Mouse (Mus musculus) liver, adult 2 months (tissue): ENCODE data around the gene Dld. TPM values are rescaled to one million over a fixed set of nuclear protein-coding genes. Genes with fewer than 3 reads are reported as not detected.
A peak's percentile ranks its signal among the peaks of the same experiment; 100 is the strongest.

Experiments
- DNase-seq: peaks from one replicate; pipeline ENCODE4 v3.0.0-alpha.2; 2011; ENCODE audit warnings: low read depth, low spot score; ENCODE audit errors: extremely low read depth
- H3K27ac ChIP-seq: fragments of 200-500 bp; replicated peaks from 2 replicates; pipeline ENCODE4 v1.5.1; 2012; ENCODE audit warnings: low read depth, mild to moderate bottlenecking, control low read depth, inconsistent platforms, low read length; ENCODE audit not compliant: insufficient read depth
- H3K27me3 ChIP-seq: fragments of 200-500 bp; 2 replicates; pipeline ENCODE4 v1.6.1; 2012; ENCODE audit warnings: mild to moderate bottlenecking, moderate library complexity, low read length, inconsistent platforms; ENCODE audit not compliant: control insufficient read depth, insufficient read depth
- H3K36me3 ChIP-seq: fragments of 200-500 bp; 2 replicates; pipeline ENCODE4 v1.6.1; 2012; ENCODE audit warnings: low read length, inconsistent platforms; ENCODE audit not compliant: control insufficient read depth, insufficient read depth
- H3K4me1 ChIP-seq: fragments of 200-500 bp; 2 replicates; pipeline ENCODE4 v1.6.1; 2011; ENCODE audit warnings: low read length; ENCODE audit not compliant: control insufficient read depth, insufficient read depth
- H3K4me3 ChIP-seq: fragments of 200-500 bp; 2 replicates; pipeline ENCODE4 v1.5.1; 2011; ENCODE audit warnings: low read depth, mild to moderate bottlenecking, control low read depth, low read length, moderate library complexity; ENCODE audit not compliant: insufficient read depth
- H3K79me2 ChIP-seq: fragments of 200-500 bp; 2 replicates; pipeline ENCODE4 v1.6.1; 2012; ENCODE audit warnings: inconsistent platforms, mild to moderate bottlenecking, low read length, moderate library complexity; ENCODE audit not compliant: control insufficient read depth, insufficient read depth
- H3K9ac ChIP-seq: fragments of 200-500 bp; 2 replicates; pipeline ENCODE4 v1.6.1; 2012; ENCODE audit warnings: low read depth, mild to moderate bottlenecking, control low read depth, inconsistent platforms, low read length
- CTCF ChIP-seq: fragments of 200-500 bp; IDR thresholded peaks from 2 replicates; pipeline ENCODE4 v1.5.1; 2011; ENCODE audit warnings: low read depth, low read length, control low read depth
- POLR2A ChIP-seq: fragments of 200-500 bp; IDR thresholded peaks from 2 replicates; pipeline ENCODE4 v1.6.1; 2011; ENCODE audit warnings: low read length, control low read depth; ENCODE audit not compliant: insufficient read depth; ENCODE audit errors: extremely low read depth
- WGBS: fragments of 180-500 bp; shearing (Covaris S2); methylation state at CpG from one replicate; pipeline ENCODE4 v1.1.7; 2018; 5-methylcytosine and 5-hydroxymethylcytosine counted together
- polyA plus RNA-seq: library from polyadenylated mRNA; depleted of rRNA; stranded (reverse); fragments of >200 nt; gene quantifications from 2 replicates; pipeline ENCODE4 v1.2.3, GENCODE M21; 2012
- total RNA-seq: library from RNA; depleted of rRNA; stranded (reverse); fragments of >200 nt; gene quantifications from 2 replicates; pipeline ENCODE4 v1.2.3, GENCODE M21; 2014

Dld gene
- total and polyA plus RNA-seq, 2 experiments, result 17.4 to 117 TPM

DNA sequence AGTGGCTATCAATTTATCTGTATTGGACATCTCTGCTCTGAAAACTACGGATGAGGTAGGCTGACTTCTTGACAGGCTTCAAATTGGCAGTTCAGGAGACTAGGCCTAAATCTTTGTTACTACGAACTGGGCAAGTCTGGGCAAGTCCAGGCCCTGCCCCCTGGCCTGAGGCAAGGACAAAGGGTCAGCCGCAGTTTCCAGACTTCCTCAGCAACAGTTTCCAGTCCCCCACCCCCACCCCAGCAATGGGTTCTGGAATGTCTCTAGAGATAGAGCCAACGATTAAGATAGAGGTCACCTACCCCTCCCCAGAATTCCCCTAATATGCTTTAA lies 24.0 kb upstream of the Dld start:
- Histone ChIP-seq H3K4me1 (no peaks in the 10 kb centered on the region), H3K79me2 (no peaks in the 10 kb centered on the region), H3K36me3 (no peaks in the 10 kb centered on the region), H3K4me3 (no peak overlapping the region), H3K27me3 (no peaks in the 10 kb centered on the region; the same call in 1 of the 2 replicates), H3K9ac (no peak overlapping the region), H3K27ac (no peak overlapping the region)
- WGBS, result 70% methylated on average over 4 of the region's 4 CpGs
- no peak for DNase-seq
- no peak for TF ChIP-seq CTCF
- TF ChIP-seq POLR2A, result no peak

- no peaks in the 10 kb centered on the region for H3K36me3 ChIP-seq
- no peak overlapping the region for H3K9ac ChIP-seq
- TF ChIP-seq POLR2A (no peak), CTCF (peak; percentile 83)
- no peaks in the 10 kb centered on the region; the same call in 1 of the 2 replicates for H3K27me3 ChIP-seq
- no peaks in the 10 kb centered on the region for H3K79me2 ChIP-seq
- 36% methylated on average over 9 of the region's 9 CpGs for WGBS
- no peaks in the 10 kb centered on the region for H3K4me1 ChIP-seq
- DNase-seq, result peak; percentile 66
- H3K27ac ChIP-seq, result no peak overlapping the region
- H3K4me3 ChIP-seq, result no peak overlapping the region
These were observed 23.5 kb upstream of the Dld start for GRCm38 (mm10) chr12:31374603-31375282.

GRCm38 (mm10) chr12:31369656-31370055 lies 18.4 kb upstream of the Dld start:
- TF ChIP-seq CTCF (no peak), POLR2A (no peak)
- H3K4me3 ChIP-seq, result no peak overlapping the region
- H3K36me3 ChIP-seq, result no peaks in the 10 kb centered on the region
- no peak overlapping the region for H3K27ac ChIP-seq
- no peak for DNase-seq
- H3K27me3 ChIP-seq, result no peaks in the 10 kb centered on the region
- no peaks in the 10 kb centered on the region for H3K79me2 ChIP-seq
- 81% methylated on average over 7 of the region's 7 CpGs for WGBS
- H3K9ac ChIP-seq, result no peak overlapping the region
- H3K4me1 ChIP-seq, result no peaks in the 10 kb centered on the region

DNA sequence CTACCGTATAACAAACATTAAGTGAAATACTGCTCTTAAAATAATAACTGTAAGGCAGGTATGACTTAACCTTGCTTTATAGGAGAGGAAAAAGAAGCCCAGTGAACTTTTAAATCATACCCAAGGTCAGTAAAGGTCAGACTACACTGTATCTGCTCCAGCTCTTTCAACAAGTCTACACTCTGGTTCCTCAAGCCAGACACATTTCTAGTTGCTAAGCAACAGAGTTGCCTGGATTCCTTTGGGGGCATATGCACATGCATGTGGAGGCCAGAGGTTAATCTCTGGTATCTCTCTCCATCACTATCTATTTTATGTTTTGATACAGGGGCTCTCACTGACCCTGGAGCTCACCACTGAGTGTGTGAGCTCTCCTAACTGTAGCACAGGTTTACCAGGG lies 17.9 kb upstream of the Dld start:
- Histone ChIP-seq H3K36me3 (no peaks in the 10 kb centered on the region), H3K27me3 (no peaks in the 10 kb centered on the region), H3K4me1 (no peaks in the 10 kb centered on the region), H3K79me2 (no peaks in the 10 kb centered on the region), H3K4me3 (no peak overlapping the region), H3K9ac (no peak overlapping the region), H3K27ac (no peak overlapping the region)
- no peak for DNase-seq
- TF ChIP-seq POLR2A (no peak), CTCF (no peak)
- WGBS, result 96% methylated on average over 1 of the region's 1 CpGs

DNA sequence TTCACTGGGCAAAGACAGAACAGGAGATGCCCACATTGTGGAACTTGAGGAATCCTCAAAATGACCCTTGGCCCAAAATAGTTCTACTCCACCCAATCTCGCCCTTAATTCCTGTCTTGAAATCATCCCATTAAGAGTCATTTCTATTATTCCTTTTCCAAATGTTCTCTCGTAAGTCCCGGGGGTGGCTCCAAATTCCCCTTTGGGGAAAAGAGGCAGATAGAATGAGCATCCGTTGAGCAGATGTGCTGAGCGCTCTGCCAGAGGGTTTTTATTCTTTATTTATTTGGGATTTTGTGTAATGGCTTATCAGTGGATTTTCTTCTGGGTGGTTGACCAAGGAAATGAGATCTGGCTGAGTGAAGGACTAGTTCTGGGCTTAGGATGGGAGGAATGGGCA lies 16.5 kb upstream of the Dld start:
- Histone ChIP-seq H3K4me1 (no peaks in the 10 kb centered on the region), H3K27me3 (no peaks in the 10 kb centered on the region), H3K36me3 (no peaks in the 10 kb centered on the region), H3K9ac (no peak overlapping the region), H3K4me3 (no peak overlapping the region), H3K79me2 (no peaks in the 10 kb centered on the region), H3K27ac (no peak overlapping the region)
- 90% methylated on average over 5 of the region's 5 CpGs for WGBS
- TF ChIP-seq POLR2A, result no peak
- TF ChIP-seq CTCF, result no peak
- DNase-seq, result no peak

DNA sequence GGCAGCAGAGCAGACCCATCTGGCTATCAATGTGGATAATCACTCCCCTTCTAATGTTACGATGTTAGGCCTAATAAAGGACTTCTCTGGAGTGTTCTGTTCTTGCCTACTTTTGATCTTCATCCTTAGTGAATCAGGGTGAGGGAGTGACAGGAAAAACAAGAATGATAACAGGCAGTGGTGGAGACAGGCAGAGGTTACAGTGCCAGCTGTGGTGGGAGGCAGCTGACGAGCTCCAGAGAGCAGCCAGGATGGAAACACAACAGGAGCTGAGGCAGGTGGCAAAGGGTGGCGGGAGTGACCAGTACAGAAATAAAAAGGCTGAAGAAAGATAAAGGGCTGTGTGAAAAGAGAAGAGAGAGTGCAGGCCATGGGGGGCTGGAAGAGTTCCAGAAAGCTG lies 15.2 kb upstream of the Dld start:
- 80% methylated on average over 3 of the region's 3 CpGs for WGBS

More for the DNA sequence above, 15.2 kb upstream of the Dld start:
- Histone ChIP-seq H3K4me1 (no peaks in the 10 kb centered on the region), H3K36me3 (no peaks in the 10 kb centered on the region), H3K9ac (no peak overlapping the region), H3K27ac (no peak overlapping the region), H3K27me3 (no peaks in the 10 kb centered on the region), H3K4me3 (no peak overlapping the region), H3K79me2 (no peaks in the 10 kb centered on the region)
- TF ChIP-seq CTCF (no peak), POLR2A (no peak)
- no peak for DNase-seq
